Mouse (Mus musculus) Patski (cell line): ENCODE measurements around the gene Tmem94. TPM values are rescaled to one million over a fixed set of nuclear protein-coding genes. Genes with fewer than 3 reads are reported as not detected.

ENCODE experiments used
- ATAC-seq: fragments of 100-300 bp; one replicate; pipeline ENCODE4 v1.8.0; 2021
- CTCF ChIA-PET: fragments of 350-600 bp; sonication (Branson Sonifier 250); formaldehyde crosslinking; loops from one replicate; lab custom pipeline; 2022; ENCODE audit warnings: inconsistent platforms; lab: Charles Lee
- POLR2A ChIA-PET: fragments of 350-600 bp; sonication (Branson Sonifier 250); formaldehyde crosslinking; loops from one replicate; lab custom pipeline; 2022; ENCODE audit warnings: antibody characterized with exemption, inconsistent platforms; lab: Charles Lee
- DNase-seq: peaks from one replicate; pipeline ENCODE4 v3.0.0-alpha.2; 2011; ENCODE audit warnings: low read depth, low spot score
- H3K27me3 ChIP-seq: fragments of 371-371 bp; one replicate; pipeline ENCODE4 v1.5.1; 2021
- CTCF ChIP-seq: fragments of 100-300 bp; IDR thresholded peaks from one replicate; pipeline ENCODE4 v1.5.1; 2021
- in situ Hi-C: fragments of 300-500 bp; cut with MboI; formaldehyde crosslinking; loops from 3 replicates; pipeline ENCODE4 v1.11.1; 2018; ENCODE audit warnings: low pct_unique_long_range_greater_than_20kb, mixed read lengths
- polyA plus RNA-seq: library from polyadenylated mRNA; unstranded; gene quantifications from one replicate; pipeline ENCODE4 v1.2.3, GENCODE M21; 2021

The Tmem94 gene
- polyA plus RNA-seq, 1 experiment from 2014 or later: 44.3 TPM

DNA sequence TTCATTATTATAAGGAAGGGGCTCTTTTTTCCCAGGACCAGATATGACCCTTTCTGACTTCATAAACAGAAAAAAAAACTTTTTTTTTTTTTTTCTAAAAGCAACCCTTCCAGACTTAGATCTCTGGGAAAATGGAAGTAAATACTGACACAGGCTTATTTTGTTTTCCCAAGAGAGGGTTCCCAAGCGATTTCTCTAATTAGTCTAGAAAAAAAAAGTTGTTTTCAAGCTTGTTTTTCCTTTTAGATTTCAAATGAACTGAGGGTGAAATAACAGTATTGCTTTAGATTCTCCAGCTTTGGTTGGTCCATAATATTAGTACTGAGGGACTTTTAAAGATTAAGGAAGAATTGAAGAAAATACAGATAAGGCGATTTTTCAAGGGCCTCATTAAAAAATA is 535 bp upstream of the Tmem94 start:
- ATAC-seq: no peak
- POLR2A ChIA-PET: interaction anchor here (0.7 to 1.1 kb wide), 4 partner anchors 11 to 191 kb away, joined by 3 to 6 read pairs (median 4); partner anchors contain the start of gene Tsen54
- in situ Hi-C loops: no loop called here
- H3K27me3 ChIP-seq: no peaks in the 10 kb centered on the region
- CTCF ChIA-PET: no interaction called here
- DNase-seq: no peak
- TF ChIP-seq CTCF: no peak

DNA sequence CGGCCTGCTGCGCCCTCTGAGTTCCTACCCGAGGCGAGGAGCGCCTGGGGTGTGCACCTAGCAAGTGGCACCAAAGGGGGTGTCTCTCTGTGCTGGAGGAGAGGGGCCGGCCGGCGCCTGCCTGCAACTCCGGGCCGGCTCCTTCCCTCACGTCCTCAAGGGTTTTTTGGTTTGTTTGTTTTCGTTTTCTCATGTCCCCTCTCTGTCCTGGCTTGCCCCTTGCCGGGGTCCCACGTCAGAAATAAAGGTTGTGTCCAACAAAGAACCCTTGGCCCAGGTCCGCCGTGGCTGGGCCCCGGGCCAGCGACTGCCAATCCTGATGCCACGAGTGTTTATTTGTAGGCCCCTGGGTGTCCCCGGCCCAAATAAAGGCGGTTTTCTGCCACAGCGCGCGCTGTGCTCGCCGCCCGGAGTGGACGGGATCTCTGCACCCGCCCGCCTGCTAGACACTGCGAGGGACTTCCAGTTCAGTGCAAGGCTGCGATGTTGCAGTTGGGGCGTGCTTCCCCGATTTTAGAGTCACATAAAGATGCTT is 441 bp downstream of the Tmem94 start:
- in situ Hi-C loops: no loop called here
- DNase-seq: no peak
- ATAC-seq: peak; percentile 64
- POLR2A ChIA-PET: interaction anchor here (0.7 to 1.1 kb wide), 4 partner anchors 12 to 190 kb away, joined by 3 to 6 read pairs (median 4); partner anchors contain the start of gene Tsen54
- H3K27me3 ChIP-seq: no peaks in the 10 kb centered on the region
- TF ChIP-seq CTCF: no peak
- CTCF ChIA-PET: no interaction called here

DNA sequence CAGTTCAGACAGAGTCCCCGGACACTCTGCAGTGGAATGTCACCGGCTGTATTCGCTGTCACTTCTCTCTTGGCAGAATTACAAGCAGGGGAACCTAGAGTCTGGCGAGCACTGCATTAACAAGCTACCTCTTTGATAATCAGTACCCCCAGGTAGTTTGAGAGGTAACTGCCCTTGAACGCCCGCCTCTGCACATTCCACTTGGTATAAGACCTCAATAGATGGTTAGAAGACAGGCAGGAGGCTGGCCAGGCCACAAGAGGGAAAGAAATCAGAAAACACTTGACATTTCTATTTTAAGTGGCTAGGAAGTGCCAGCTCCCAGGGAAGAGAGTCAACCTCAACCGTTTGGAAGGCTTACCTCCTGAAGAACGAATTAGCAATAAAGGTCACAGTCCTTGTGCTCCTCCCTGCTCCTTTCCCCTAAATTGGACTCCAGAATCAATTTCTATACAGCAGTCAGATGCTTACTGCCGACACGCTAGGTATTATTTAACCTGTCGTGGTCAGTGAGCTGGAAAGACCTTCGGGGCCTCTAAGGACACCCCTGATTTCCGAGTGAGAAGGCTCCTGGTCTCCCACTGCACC is 1.2 kb downstream of the Tmem94 start:
- in situ Hi-C loops: no loop called here
- H3K27me3 ChIP-seq: no peaks in the 10 kb centered on the region
- no peak for ATAC-seq
- no peak for DNase-seq
- CTCF ChIA-PET: no interaction called here
- POLR2A ChIA-PET: interaction anchor here (0.7 to 1.0 kb wide), 2 partner anchors 23 to 68 kb away, joined by 3 read pairs; no protein-coding TSS in a partner anchor
- TF ChIP-seq CTCF: no peak

DNA sequence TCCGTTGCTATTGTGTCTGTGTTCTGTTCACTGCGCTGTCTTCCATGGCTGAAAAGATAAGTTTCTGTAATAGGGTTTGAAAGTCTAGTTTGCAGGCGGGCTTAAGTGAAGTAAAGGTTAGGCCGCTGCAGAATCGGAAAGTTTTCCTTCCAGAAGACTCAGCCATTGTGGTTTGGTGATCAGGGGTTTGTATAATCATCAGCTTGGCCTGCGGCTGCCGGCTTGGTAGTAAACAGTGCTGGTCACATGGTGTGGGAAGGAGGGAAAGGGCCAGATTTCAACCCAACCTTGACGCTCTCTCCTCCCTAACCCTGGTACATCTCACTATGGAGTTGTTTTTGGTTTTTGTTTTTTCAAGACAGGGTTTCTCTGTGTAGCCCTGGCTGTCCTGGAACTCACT is 1.7 kb downstream of the Tmem94 start:
- H3K27me3 ChIP-seq: no peaks in the 10 kb centered on the region
- ChIA-PET POLR2A (interaction anchor here (1.0 kb wide), 1 partner anchor 68 kb away, joined by 3 read pairs; no protein-coding TSS in a partner anchor), CTCF (no interaction called here)
- no peak for TF ChIP-seq CTCF
- DNase-seq (no peak), ATAC-seq (no peak)
- in situ Hi-C loops: no loop called here

DNA sequence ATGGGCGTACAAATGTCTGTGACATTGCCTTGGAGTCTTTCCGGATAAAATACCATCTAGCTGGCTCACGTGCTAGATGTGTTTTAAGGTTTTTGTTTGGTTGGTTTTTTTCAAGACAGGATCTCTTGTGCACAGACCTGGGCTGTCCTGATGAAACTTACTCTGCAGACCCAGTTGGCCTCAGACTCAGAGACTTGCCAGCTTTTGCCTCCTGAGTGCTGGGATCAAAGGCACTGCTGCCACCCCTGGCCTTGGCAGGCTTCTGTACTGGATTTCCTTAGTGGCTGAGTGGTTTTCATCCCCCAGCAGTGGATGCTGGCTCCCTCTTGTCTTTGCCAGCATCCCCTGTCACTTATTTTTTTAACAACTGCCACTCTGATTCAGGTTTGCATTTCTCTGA is 3.7 kb downstream of the Tmem94 start:
- ChIA-PET CTCF (no interaction called here), POLR2A (interaction anchor here (1.0 kb wide), 1 partner anchor 9 kb away, joined by 3 read pairs; no protein-coding TSS in a partner anchor)
- ATAC-seq (no peak), DNase-seq (no peak)
- no peak for TF ChIP-seq CTCF
- in situ Hi-C loops: no loop called here
- no peaks in the 10 kb centered on the region for H3K27me3 ChIP-seq

DNA sequence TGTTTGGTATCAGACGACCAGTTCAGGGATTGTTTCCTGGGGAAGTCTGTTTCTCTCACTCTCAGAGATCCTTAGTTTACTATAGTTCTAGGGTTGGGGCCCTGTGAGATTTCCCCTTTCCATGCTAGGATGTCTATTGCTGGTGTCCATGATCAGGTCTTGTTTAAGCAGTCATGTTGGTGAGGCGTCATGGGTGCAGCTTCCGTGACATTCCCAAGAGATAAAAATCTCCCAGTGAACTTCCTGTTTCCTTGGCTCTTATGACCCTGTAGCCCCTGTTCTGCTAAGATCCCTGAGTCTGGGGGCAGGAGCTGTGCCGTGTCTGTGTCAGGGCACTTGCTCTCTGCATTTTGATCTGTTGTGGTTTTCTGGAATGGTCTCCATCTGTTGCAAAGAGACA is 9.4 kb downstream of the Tmem94 start:
- DNase-seq: no peak
- in situ Hi-C loops: no loop called here
- TF ChIP-seq CTCF: no peak
- ATAC-seq: no peak
- ChIA-PET CTCF (no interaction called here), POLR2A (no interaction called here)
- H3K27me3 ChIP-seq: no peaks in the 10 kb centered on the region

DNA sequence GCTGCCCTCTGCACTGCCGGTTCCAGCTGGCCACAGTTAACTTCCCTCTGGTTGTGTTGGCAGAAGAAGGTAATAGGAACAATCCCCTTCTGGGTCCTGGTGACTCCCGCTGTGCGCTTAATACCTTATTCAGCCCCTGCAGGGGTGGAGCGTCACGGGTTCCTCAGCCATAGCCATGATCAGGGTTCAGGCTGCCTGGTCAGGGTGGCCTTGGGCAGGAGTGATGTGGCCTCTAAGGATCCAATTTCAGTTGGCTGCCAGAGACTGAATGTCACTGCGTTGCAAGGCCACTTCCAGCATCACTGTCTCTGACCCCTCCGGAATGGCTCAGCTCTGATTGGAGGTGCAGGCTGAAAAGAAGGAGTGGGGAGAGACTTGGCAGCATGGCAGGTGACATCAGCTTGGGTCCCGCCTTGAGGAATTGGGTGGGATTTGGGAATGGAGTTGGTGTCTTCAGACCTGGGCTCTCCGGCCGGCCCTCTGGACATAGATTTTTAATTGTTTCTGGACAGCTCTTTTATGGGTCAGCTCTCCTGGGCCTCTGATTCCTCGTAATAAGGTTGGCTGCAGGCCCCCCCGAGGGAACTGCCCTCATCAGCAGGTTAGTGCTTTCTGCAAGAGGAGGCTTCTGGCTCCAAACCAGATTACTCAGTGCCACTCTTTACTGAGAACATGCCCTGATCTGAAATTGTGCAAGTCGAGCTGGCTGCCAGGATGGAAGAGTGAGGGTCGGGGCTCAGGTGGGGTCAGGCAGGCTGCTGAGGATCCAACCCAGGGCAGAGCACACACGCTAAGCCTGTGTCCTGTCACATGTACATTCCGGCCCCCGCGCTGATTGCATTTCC is 10.8 kb downstream of the Tmem94 start:
- in situ Hi-C loops: no loop called here
- DNase-seq (peak; percentile 42), ATAC-seq (peak; percentile 63)
- ChIA-PET CTCF (no interaction called here), POLR2A (interaction anchor here (0.6 to 1.6 kb wide), 3 partner anchors 22 to 124 kb away, joined by 3 to 5 read pairs (median 3); no protein-coding TSS in a partner anchor)
- TF ChIP-seq CTCF: no peak
- no peaks in the 10 kb centered on the region for H3K27me3 ChIP-seq

DNA sequence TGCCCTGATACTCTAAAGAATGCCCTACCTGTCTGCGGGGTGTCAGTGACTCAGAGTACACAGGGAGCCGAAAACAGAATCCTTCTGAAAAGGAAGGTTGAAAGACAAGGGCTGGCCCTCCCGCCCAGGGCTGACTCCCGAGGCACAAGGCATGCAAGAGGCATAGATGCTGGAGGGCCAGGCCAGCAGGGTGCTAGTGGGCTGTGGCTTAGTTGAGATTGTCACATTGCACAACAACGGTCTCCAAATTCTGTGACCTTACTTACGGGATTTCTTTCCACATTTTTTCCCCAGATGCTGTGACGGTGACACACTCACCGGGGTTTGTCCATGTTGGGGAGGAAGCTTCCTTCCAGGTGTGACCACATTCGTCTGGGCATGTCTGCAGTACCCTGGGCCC is 11.7 kb downstream of the Tmem94 start:
- no peak for ATAC-seq
- no peaks in the 10 kb centered on the region for H3K27me3 ChIP-seq
- in situ Hi-C loops: no loop called here
- ChIA-PET CTCF (interaction anchor here (1.3 kb wide), 1 partner anchor 54 kb away, joined by 3 read pairs; no protein-coding TSS in a partner anchor), POLR2A (interaction anchor here (0.6 to 1.6 kb wide), 4 partner anchors 8 to 125 kb away, joined by 3 to 5 read pairs (median 3); no protein-coding TSS in a partner anchor)
- no peak for TF ChIP-seq CTCF
- DNase-seq: no peak

DNA sequence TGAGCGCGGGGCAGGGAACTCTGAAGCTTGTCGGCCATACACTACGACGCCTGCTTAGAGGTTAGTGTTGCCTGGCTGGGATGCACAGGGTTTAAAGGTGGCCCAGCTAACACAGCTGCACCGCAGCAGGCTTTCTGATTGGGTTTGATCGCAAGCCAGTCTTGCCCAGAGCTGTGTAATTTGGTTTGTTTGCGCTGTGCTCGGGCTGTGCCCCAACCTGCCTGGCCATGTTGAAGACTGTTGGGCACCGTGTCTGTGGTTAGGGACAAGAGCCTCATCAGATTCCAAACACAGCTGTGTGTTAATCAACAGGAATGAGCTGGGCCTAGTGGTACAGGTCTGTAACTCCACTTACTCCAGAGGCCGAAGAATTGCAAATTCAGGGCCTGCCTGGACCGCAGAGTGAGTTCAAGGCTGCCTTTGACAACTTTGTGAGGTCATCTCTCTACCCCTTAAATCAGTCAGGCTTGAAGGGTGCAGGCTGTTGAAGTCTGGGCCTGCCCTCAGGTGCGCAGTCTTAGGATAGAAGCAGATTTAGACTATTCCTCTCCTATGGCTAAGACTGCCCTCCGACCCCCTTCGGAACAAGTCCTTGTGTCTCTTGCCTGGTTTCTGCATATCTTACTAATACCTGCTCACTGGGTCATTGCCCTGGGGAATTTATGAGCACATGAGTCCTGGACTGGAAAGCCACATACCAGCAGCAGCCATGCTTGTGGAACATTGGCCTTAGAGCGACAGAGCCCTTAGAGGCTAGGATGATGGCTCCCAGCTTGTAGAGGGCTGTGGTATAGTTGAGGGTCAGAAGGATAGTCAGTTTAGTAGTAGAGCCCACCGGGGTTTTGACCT is 12.5 kb downstream of the Tmem94 start:
- DNase-seq (no peak), ATAC-seq (peak; percentile 33)
- in situ Hi-C loops: no loop called here
- H3K27me3 ChIP-seq: no peaks in the 10 kb centered on the region
- CTCF ChIA-PET: interaction anchor here (1.3 to 1.4 kb wide), 2 partner anchors 34 to 55 kb away, joined by 3 read pairs; no protein-coding TSS in a partner anchor
- TF ChIP-seq CTCF: no peak
- POLR2A ChIA-PET: interaction anchor here (0.6 to 1.1 kb wide), 4 partner anchors 9 to 248 kb away, joined by 3 to 4 read pairs (median 4); partner anchors contain the start of gene Slc25a19
